Mouse (Mus musculus) neural tube, embryonic 11.5 days (tissue): Measurements from ENCODE around the gene Gatd1. TPM values are rescaled to one million over a fixed set of nuclear protein-coding genes. Genes with fewer than 3 reads are reported as not detected.

ENCODE experiments used
- ATAC-seq: fragments of 200-750 bp; cut with Nextera tagmentation; 2 replicates; pipeline ENCODE4 v1.8.0; 2017; ENCODE audit warnings: moderate number of reproducible peaks, mild to moderate bottlenecking, moderate TSS enrichment, moderate library complexity; ENCODE audit not compliant: insufficient read depth, low FRiP score, low TSS enrichment
- DNase-seq: peaks from one replicate; pipeline ENCODE4 v3.0.0-alpha.2; 2015; ENCODE audit warnings: low spot score
- H3K27ac ChIP-seq: fragments of 300-500 bp; sonication (generic); 2 replicates; pipeline ENCODE4 v1.5.1; 2014; ENCODE audit warnings: low read depth, mild to moderate bottlenecking, low read length
- H3K27me3 ChIP-seq: fragments of 300-500 bp; sonication (generic); 2 replicates; pipeline ENCODE4 v1.6.1; 2014; ENCODE audit warnings: mild to moderate bottlenecking, low read length, mixed read lengths; ENCODE audit not compliant: control insufficient read depth, insufficient read depth
- H3K36me3 ChIP-seq: fragments of 300-500 bp; sonication (generic); 2 replicates; pipeline ENCODE4 v1.6.1; 2014; ENCODE audit warnings: mild to moderate bottlenecking, low read length, moderate library complexity, mixed read lengths; ENCODE audit not compliant: control insufficient read depth, insufficient read depth
- H3K4me1 ChIP-seq: fragments of 300-500 bp; sonication (generic); 2 replicates; pipeline ENCODE4 v1.6.1; 2014; ENCODE audit warnings: low read length, mixed read lengths; ENCODE audit not compliant: control insufficient read depth, insufficient read depth
- H3K4me2 ChIP-seq: fragments of 300-500 bp; sonication (generic); 2 replicates; pipeline ENCODE4 v1.6.1; 2014; ENCODE audit warnings: low read depth, mild to moderate bottlenecking, moderate library complexity
- H3K4me3 ChIP-seq: fragments of 300-500 bp; sonication (generic); 2 replicates; pipeline ENCODE4 v1.5.1; 2014; ENCODE audit warnings: low read depth, low read length
- H3K9ac ChIP-seq: fragments of 300-500 bp; sonication (generic); 2 replicates; pipeline ENCODE4 v1.6.1; 2014; ENCODE audit warnings: mild to moderate bottlenecking, low read length
- H3K9me3 ChIP-seq: fragments of 300-500 bp; sonication (generic); 2 replicates; pipeline ENCODE4 v1.6.1; 2016; ENCODE audit warnings: low read length; ENCODE audit not compliant: control insufficient read depth
- WGBS: fragments of 180-500 bp; shearing (Covaris S2); extraction: QIAGEN DNeasy Blood & Tissue Kit; methylation state at CpG from one replicate; pipeline ENCODE4 v1.1.7; 2014; 5-methylcytosine and 5-hydroxymethylcytosine counted together
- polyA plus RNA-seq: library from polyadenylated mRNA; unstranded; fragments of >200 nt; fragmentation: Nextera tagmentation; extraction: Ambion mirVana; gene quantifications from 2 replicates; pipeline ENCODE4 v1.2.1, GENCODE M21; 2014

Gatd1 gene
- polyA plus RNA-seq, 1 experiment from 2014 or later, result 44.1 TPM

DNA sequence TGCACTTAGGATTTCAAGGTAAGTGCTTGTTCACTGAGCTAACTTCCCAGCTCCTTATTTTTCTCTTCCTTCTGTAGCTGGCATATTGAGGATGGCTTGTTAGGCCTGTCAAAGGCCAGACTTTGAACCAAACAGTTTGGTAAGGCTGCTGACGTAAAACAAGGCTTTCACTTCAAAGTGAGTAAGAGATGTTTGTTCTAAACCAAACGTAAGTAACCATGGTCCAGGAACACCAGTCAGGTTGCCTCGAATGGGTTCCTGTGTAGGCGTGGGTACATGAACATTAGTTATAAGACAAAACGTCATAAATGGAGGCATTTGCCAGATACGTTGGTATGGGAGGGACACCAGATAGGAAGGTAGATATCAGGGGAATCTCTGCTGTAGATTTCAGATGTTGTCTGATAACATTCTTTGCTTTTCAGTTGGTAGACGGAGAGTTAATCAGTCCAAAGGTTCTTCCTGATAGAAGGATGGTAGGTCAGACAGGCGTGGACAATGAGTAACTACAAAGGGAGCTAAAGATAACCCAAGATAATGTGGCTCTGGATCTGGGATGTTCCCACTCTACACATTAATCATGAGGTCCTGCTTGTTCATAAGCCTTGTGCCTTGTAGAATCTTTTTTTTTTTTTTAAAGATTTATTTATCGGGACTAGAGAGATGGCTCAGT lies 6.2 kb upstream of the Gatd1 start:
- WGBS, result 87% methylated on average over 9 of the region's 9 CpGs
- no peaks in the 10 kb centered on the region for H3K36me3 ChIP-seq

DNA sequence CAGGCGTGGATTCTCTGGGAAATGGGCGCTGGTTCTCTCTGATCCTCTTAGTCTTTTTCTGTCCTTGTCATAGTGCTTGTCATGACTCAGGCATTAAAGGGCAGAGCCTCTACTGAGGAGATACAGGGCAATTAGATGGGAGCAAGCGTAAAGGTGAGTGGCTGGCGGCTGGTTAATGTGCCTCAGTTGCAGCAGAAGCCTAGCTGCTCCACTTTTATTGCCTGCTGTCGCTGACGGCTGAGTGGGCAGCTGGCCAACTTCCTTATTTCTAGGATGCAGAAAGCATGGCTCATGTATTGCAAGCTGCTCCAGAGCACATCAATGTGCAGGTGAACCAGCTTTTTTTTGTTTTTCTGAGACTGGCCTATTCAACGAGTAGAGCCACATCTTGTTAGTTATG lies 5.0 kb upstream of the Gatd1 start:
- no peak for DNase-seq
- H3K36me3 ChIP-seq, result no peaks in the 10 kb centered on the region
- H3K9me3 ChIP-seq, result no peaks in the 10 kb centered on the region
- H3K9ac ChIP-seq, result no peak overlapping the region
- 71% methylated on average over 7 of the region's 7 CpGs for WGBS
- H3K27ac ChIP-seq, result no peak overlapping the region
- H3K4me2 ChIP-seq, result no peak overlapping the region
- no peak for ATAC-seq
- H3K4me1 ChIP-seq, result peaks cover 3% of the 10 kb centered on the region; the same call in 1 of the 2 replicates
- no peaks in the 10 kb centered on the region for H3K27me3 ChIP-seq
- H3K4me3 ChIP-seq, result no peak overlapping the region

More for the DNA sequence above, 6.2 kb upstream of the Gatd1 start:
- no peak overlapping the region for H3K4me3 ChIP-seq
- ATAC-seq (no peak), DNase-seq (no peak)
- no peaks in the 10 kb centered on the region for H3K27me3 ChIP-seq
- no peak overlapping the region for H3K4me2 ChIP-seq
- H3K27ac ChIP-seq, result no peak overlapping the region
- H3K9me3 ChIP-seq, result no peaks in the 10 kb centered on the region
- no peak overlapping the region for H3K9ac ChIP-seq
- no peaks in the 10 kb centered on the region for H3K4me1 ChIP-seq

DNA sequence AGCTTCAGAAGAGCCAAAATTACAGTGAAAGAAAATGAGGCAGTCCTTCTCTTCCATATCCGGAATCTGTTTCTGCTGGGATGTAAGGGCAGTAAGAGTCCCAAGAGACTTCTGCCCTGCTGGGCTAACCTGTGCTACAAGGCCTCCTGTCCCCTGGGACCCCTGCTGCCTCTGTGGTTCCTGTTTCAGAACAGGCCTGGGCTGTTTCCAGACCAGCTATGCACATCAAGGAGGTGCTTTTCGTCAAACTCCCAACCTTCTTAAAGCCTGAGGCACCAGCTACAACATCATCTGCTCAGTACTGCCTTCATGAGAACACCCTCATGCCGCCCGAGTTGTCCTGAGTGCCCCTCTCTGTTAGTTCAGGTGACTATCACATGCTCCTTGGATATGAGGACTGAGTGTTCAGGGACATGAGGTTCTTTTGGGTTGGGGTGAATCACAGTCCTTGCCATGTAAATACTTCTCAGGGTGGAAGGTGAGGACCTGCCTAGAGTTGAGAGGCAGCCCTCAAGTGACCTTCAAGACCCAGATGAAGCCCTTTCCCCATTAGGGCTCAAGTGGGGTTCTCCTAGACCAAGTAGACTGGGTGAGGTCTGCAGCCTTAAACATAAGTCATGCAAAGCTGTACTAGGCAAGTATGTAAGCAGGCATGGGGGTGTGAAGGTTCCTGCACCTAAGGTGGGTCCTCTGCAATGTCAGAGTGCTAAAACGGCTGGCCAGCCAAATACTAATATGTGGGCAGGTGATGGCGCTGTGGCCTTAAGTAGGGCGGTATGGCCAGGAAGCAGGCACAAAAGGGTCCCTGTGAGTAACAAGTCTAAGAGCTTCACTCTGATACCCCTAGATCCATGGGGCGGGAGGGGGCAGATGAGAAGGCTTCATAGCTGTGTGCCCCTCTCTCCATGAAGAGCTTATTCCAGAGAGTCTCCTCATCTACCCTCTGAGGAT lies 4.1 kb upstream of the Gatd1 start:
- Histone ChIP-seq H3K36me3 (no peaks in the 10 kb centered on the region), H3K9ac (no peak overlapping the region), H3K27me3 (no peaks in the 10 kb centered on the region), H3K9me3 (no peaks in the 10 kb centered on the region), H3K4me1 (peaks cover 3% of the 10 kb centered on the region; the same call in 1 of the 2 replicates), H3K4me2 (no peak overlapping the region), H3K27ac (no peak overlapping the region), H3K4me3 (no peak overlapping the region)
- DNase-seq, result no peak
- no peak for ATAC-seq
- 70% methylated on average over 8 of the region's 8 CpGs for WGBS

DNA sequence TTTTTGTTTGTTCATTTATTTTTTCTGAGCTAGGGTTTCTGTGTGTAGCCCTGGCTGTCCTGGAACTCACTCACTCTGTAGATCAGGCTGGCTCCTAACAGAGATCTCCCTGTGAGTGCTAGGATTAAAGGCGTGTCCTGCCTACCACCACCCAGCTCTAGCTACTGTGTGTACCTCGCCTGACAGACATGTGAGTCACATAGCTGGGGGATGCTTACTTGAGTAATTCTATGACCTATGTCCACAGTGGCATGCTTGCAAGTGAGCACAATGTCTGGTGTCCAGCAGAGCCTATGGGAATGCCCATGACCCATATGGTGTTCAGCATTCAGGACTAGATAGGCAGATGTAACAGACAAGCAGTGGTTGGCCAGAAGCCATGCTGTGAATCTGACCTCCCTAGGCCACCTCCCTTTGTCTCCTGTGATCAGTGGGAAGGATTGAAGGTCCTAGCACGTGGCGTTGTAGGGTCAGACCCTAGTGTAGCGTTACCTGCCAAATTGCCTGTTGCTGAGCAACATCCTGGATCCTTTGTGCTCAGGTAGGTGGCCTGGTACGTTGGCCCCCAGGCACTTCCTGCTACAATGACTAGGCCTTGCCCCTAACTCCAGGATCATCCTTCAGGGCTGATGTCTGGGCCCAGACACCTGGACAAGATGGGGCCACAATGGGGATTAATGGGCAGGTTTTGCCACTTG lies 2.4 kb upstream of the Gatd1 start:
- H3K27ac ChIP-seq, result no peak overlapping the region
- H3K36me3 ChIP-seq, result no peaks in the 10 kb centered on the region
- no peak overlapping the region for H3K4me3 ChIP-seq
- ATAC-seq, result no peak
- H3K4me2 ChIP-seq, result no peak overlapping the region
- H3K9ac ChIP-seq, result no peak overlapping the region
- no peaks in the 10 kb centered on the region for H3K27me3 ChIP-seq
- WGBS, result 80% methylated on average over 6 of the region's 6 CpGs
- no peaks in the 10 kb centered on the region for H3K9me3 ChIP-seq
- no peak for DNase-seq
- H3K4me1 ChIP-seq, result peaks cover 6% of the 10 kb centered on the region; the same call in 1 of the 2 replicates

DNA sequence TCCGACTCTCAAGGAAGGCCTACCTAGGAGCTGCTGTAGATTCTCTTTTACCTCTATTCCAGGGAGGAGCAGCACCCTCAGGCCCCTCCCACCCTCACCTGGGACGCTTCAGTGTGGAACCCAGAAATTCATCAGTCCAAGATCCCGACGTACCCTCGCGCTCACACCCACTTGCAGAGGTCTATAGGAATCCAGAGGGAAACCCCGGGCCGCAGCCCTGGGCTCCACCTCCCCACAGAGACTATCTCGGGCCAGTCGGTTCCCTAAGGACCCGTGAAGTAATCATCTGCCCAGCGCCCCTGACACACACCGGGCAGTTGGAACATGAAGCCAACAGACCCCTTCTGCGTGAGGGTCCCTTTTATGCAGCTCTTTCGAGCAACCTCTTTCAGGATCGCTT lies 605 bp downstream of the Gatd1 start:
- ATAC-seq (peak; percentile 11; the same call in 1 of the 2 replicates), DNase-seq (peak; percentile 26)
- H3K4me3 ChIP-seq, result peak overlapping the region; percentile 77
- H3K9me3 ChIP-seq, result no peaks in the 10 kb centered on the region
- 3% methylated on average over 16 of the region's 16 CpGs for WGBS
- peak overlapping the region; percentile 75 for H3K27ac ChIP-seq
- H3K9ac ChIP-seq, result peak overlapping the region; percentile 82
- H3K27me3 ChIP-seq, result no peaks in the 10 kb centered on the region
- H3K4me1 ChIP-seq, result peaks cover 10% of the 10 kb centered on the region; the same call in 1 of the 2 replicates
- H3K4me2 ChIP-seq, result peak overlapping the region; percentile 85
- H3K36me3 ChIP-seq, result peaks cover 2% of the 10 kb centered on the region; the same call in 1 of the 2 replicates

DNA sequence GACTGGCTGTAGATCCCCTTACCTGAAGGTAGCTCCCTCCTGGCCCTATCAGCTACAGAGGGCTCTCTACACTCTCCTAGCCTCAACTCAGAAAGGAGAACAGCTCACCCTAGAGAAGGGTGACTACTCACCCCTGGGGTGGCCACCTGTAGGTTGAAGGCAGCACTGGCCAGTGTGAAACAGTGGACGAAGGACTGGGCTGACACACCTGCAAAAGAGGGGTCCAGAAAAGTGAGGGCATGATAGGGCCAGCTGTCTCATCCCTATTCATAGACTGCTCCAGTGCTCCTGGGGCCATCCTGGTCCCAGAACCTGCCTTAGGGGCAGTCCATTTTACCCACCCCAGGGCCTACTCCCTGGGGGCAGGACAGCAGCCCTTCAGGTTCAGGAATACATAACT lies 2.3 kb downstream of the Gatd1 start:
- Histone ChIP-seq H3K4me2 (no peak overlapping the region), H3K9ac (no peak overlapping the region)

DNA sequence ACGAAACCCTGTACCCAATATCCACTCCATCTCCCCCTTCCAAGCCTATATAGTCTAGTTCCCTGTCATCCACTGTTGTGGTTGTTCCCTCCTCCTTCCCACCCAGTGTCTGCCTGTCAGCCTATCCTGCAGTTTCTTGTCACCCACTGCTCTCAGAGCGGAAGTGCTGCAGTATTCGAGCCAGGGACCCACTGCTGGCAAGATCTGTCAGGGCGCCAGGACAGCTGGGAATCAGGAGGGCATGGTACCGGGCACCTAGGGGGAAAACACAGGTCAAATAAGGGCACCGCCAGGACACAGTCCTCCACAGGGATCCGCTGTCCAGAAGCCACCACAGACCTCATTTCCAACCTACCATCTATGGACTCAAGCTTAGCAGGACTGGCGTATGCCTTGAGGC lies 3.3 kb downstream of the Gatd1 start:
- no peak overlapping the region for H3K9ac ChIP-seq
- no peak overlapping the region for H3K4me3 ChIP-seq
- peaks cover 4% of the 10 kb centered on the region; the same call in 1 of the 2 replicates for H3K36me3 ChIP-seq
- peaks cover 10% of the 10 kb centered on the region; the same call in 1 of the 2 replicates for H3K4me1 ChIP-seq
- no peak for ATAC-seq
- WGBS, result 91% methylated on average over 8 of the region's 8 CpGs
- H3K27me3 ChIP-seq, result no peaks in the 10 kb centered on the region
- H3K9me3 ChIP-seq, result no peaks in the 10 kb centered on the region
- H3K27ac ChIP-seq, result no peak overlapping the region
- no peak for DNase-seq
- no peak overlapping the region for H3K4me2 ChIP-seq

More for the DNA sequence above, 2.3 kb downstream of the Gatd1 start:
- no peak for ATAC-seq
- no peak overlapping the region for H3K4me3 ChIP-seq
- WGBS, result 100% methylated on average over 1 of the region's 1 CpGs
- no peaks in the 10 kb centered on the region for H3K9me3 ChIP-seq
- peaks cover 10% of the 10 kb centered on the region; the same call in 1 of the 2 replicates for H3K4me1 ChIP-seq
- peaks cover 4% of the 10 kb centered on the region; the same call in 1 of the 2 replicates for H3K36me3 ChIP-seq
- DNase-seq, result no peak
- H3K27me3 ChIP-seq, result no peaks in the 10 kb centered on the region
- no peak overlapping the region for H3K27ac ChIP-seq

DNA sequence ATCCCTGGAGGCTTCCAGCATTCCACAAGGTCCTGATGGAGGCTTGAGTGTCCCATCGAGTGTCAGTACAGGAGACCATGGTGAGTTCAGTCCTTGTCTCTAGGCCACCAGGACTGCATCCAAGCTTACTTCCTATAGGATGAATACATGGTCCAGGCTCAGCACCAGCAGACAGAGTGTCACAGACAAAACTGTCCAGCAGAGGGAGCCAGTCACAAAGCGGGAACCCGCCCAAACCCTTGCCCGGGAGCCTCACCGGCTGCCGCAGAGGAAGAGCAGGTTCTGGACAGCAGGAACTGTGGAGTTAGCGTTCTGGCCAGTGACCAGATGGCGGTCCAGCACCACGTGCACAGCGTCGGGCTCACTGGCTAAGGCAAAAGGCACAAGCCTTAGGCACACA lies 5.1 kb downstream of the Gatd1 start:
- no peak overlapping the region for H3K4me2 ChIP-seq
- H3K36me3 ChIP-seq, result peaks cover 4% of the 10 kb centered on the region; the same call in 1 of the 2 replicates
- H3K9ac ChIP-seq, result no peak overlapping the region
- WGBS, result 13% methylated on average over 11 of the region's 11 CpGs
- H3K27me3 ChIP-seq, result no peaks in the 10 kb centered on the region
- ATAC-seq (peak; percentile 39; the same call in 1 of the 2 replicates), DNase-seq (peak; percentile 86)
- no peak overlapping the region for H3K27ac ChIP-seq
- H3K9me3 ChIP-seq, result no peaks in the 10 kb centered on the region
- no peak overlapping the region for H3K4me3 ChIP-seq
- H3K4me1 ChIP-seq, result peaks cover 8% of the 10 kb centered on the region; the same call in 1 of the 2 replicates
